Mouse (Mus musculus) forebrain, postnatal 0 days (tissue): Measurements from ENCODE around the gene Kcnn3. TPM values are rescaled to one million over a fixed set of nuclear protein-coding genes. Genes with fewer than 3 reads are reported as not detected.

Source experiments
- ATAC-seq: fragments of 200-750 bp; cut with Nextera tagmentation; 2 replicates; pipeline ENCODE4 v1.8.0; 2017; ENCODE audit warnings: mild to moderate bottlenecking, moderate library complexity
- DNase-seq: peaks from one replicate; pipeline ENCODE4 v3.0.0-alpha.2; 2015
- H3K27ac ChIP-seq: fragments of 300-500 bp; sonication (generic); 2 replicates; pipeline ENCODE4 v1.5.1; 2014; ENCODE audit warnings: low read depth, mild to moderate bottlenecking, antibody characterized with exemption, low read length, moderate library complexity, mixed read lengths
- H3K27me3 ChIP-seq: fragments of 300-500 bp; sonication (generic); 2 replicates; pipeline ENCODE4 v1.6.1; 2014; ENCODE audit warnings: mild to moderate bottlenecking, low read length, mixed read lengths; ENCODE audit not compliant: insufficient read depth
- H3K36me3 ChIP-seq: fragments of 300-500 bp; sonication (generic); 2 replicates; pipeline ENCODE4 v1.6.1; 2014; ENCODE audit warnings: mild to moderate bottlenecking, moderate library complexity; ENCODE audit not compliant: insufficient read depth
- H3K4me1 ChIP-seq: fragments of 300-500 bp; sonication (generic); 2 replicates; pipeline ENCODE4 v1.6.1; 2014; ENCODE audit warnings: antibody characterized with exemption; ENCODE audit not compliant: insufficient read depth
- H3K4me2 ChIP-seq: fragments of 300-500 bp; sonication (generic); 2 replicates; pipeline ENCODE4 v1.6.1; 2014; ENCODE audit warnings: low read depth, mild to moderate bottlenecking, moderate library complexity
- H3K4me3 ChIP-seq: fragments of 300-500 bp; sonication (generic); 2 replicates; pipeline ENCODE4 v1.5.1; 2014; ENCODE audit warnings: low read depth, low read length, mixed read lengths
- H3K9ac ChIP-seq: fragments of 300-500 bp; sonication (generic); 2 replicates; pipeline ENCODE4 v1.6.1; 2014; ENCODE audit warnings: mild to moderate bottlenecking
- H3K9me3 ChIP-seq: fragments of 300-500 bp; sonication (generic); 2 replicates; pipeline ENCODE4 v1.6.1; 2016; ENCODE audit warnings: low read length
- CTCF ChIP-seq: sonication (generic); IDR thresholded peaks from 2 replicates; pipeline ENCODE4 v1.5.1; 2016; ENCODE audit warnings: antibody characterized with exemption, control low read depth, low read depth
- WGBS: fragments of 180-500 bp; shearing (Covaris S2); extraction: QIAGEN DNeasy Blood & Tissue Kit; methylation state at CpG from one replicate; pipeline ENCODE4 v1.1.7; 2014; 5-methylcytosine and 5-hydroxymethylcytosine counted together
- polyA plus RNA-seq: library from polyadenylated mRNA; unstranded; fragments of >200 nt; fragmentation: Nextera tagmentation; extraction: Ambion mirVana; gene quantifications from 2 replicates; pipeline ENCODE4 v1.2.1, GENCODE M21; 2015
- total RNA-seq: library from RNA; depleted of rRNA; stranded (reverse); fragments of >200 nt; gene quantifications from 2 replicates; pipeline ENCODE4 v1.2.3, GENCODE M21; 2014

Kcnn3 gene
- total and polyA plus RNA-seq, 2 experiments from 2014 or later, result 5.1 to 13.6 TPM

DNA sequence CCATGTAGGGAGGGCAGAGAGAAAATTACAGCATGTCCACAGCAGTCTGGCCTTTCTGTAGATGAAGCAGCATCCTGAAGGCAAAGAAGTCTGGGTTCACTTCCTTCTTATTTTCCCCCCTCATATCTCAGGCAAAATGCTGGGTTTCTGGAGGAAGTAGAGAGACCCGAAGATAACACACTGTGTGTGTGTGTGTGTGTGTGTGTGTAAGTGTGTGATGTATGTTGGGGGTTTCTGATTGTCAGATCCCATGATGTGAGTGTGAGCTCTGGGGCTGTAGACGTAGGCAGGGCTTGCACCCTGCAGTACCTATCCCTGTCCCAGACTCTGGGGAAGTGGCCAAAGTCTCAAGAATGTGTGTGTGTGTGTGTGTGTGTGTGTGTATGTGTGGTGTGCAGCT is 28.8 kb downstream of the Kcnn3 start:
- DNase-seq (no peak), ATAC-seq (no peak)
- H3K27ac ChIP-seq, result no peak overlapping the region
- no peaks in the 10 kb centered on the region for H3K9me3 ChIP-seq
- no peaks in the 10 kb centered on the region for H3K36me3 ChIP-seq
- H3K9ac ChIP-seq, result no peak overlapping the region
- no peak overlapping the region for H3K4me2 ChIP-seq
- TF ChIP-seq CTCF, result no peak
- 92% methylated on average over 2 of the region's 2 CpGs for WGBS
- H3K4me1 ChIP-seq, result 0 out of 2 replicates have a peak, but pooled peaks cover 3% of the 10 kb centered on the region
- no peak overlapping the region for H3K4me3 ChIP-seq
- H3K27me3 ChIP-seq, result no peaks in the 10 kb centered on the region

DNA sequence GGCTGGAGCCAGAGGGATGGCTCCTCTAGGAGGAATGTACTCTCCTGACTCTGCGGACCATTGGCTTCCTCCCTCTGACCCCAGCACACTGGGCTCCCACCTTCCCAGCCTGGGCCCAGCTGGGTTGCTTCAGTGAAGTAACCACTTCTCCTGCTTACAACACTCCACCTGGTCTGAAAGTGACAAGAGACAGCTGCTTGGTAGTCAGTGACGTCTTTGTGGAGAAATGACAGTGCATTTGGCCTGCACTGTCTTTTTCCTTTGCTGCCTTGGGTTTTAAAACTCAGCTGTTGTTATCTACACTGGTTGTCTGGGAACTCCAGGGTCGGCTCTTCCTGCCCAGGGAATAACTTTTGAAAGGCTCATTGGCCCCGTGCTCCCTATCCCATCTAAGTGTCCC is 29.5 kb downstream of the Kcnn3 start:
- no peak for TF ChIP-seq CTCF
- ATAC-seq, result no peak
- Histone ChIP-seq H3K4me3 (no peak overlapping the region), H3K27me3 (no peaks in the 10 kb centered on the region), H3K36me3 (no peaks in the 10 kb centered on the region), H3K4me1 (0 out of 2 replicates have a peak, but pooled peaks cover 3% of the 10 kb centered on the region), H3K4me2 (no peak overlapping the region), H3K27ac (no peak overlapping the region; the same call in 1 of the 2 replicates), H3K9me3 (no peaks in the 10 kb centered on the region), H3K9ac (no peak overlapping the region)
- 66% methylated on average over 4 of the region's 4 CpGs for WGBS
- DNase-seq, result no peak

DNA sequence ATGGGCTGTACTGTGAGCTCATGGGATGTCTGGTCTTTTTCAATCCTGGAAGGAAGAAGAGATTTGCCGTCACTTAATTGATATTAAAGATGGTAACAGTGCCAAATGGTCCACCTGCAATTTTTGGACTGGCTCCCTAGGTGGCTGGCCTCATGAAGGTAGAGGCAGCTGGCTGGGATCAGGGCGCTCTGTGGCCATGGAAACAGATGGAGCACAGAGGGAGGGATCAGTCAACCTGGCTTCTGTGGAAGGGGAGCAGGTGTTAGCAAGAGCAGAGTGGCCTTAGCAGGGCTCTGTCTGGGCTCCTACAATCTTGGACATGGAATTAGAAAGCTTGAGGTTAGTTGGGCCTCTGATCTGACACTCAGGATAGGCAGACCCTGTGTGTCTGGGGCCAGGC is 31.9 kb downstream of the Kcnn3 start:
- no peak overlapping the region for H3K4me3 ChIP-seq
- H3K4me1 ChIP-seq, result 0 out of 2 replicates have a peak, but pooled peaks cover under 1% of the 10 kb centered on the region
- 61% methylated on average over 2 of the region's 2 CpGs for WGBS
- no peaks in the 10 kb centered on the region for H3K36me3 ChIP-seq
- no peaks in the 10 kb centered on the region for H3K9me3 ChIP-seq
- no peak overlapping the region for H3K27ac ChIP-seq
- no peak for DNase-seq
- no peak for ATAC-seq
- H3K4me2 ChIP-seq, result no peak overlapping the region
- no peaks in the 10 kb centered on the region for H3K27me3 ChIP-seq
- no peak overlapping the region for H3K9ac ChIP-seq
- TF ChIP-seq CTCF, result no peak

DNA sequence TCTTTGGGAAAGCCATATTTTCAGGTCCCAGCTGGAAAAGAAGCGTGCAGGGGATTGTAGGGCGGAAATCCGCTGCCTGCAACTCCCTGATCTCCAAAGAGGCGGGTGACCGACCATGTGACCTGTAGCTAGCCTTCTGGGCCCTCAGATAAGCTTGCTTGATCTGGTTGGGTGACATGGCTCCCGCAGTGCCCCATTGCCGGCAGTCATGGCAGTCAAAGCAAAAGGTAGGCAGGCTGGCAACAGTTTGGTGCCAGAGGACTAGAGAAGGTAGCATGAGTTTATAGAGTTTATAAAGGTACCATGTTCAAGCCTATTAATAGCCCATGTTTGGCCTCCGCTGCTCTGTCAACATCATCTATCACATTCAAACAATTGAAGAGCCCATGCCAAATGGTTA is 33.5 kb downstream of the Kcnn3 start:
- no peaks in the 10 kb centered on the region for H3K36me3 ChIP-seq
- no peak overlapping the region for H3K9ac ChIP-seq
- TF ChIP-seq CTCF, result no peak
- no peak overlapping the region for H3K4me2 ChIP-seq
- DNase-seq (no peak), ATAC-seq (no peak)
- no peak overlapping the region for H3K4me3 ChIP-seq
- 94% methylated on average over 8 of the region's 8 CpGs for WGBS
- H3K27ac ChIP-seq, result no peak overlapping the region
- H3K27me3 ChIP-seq, result no peaks in the 10 kb centered on the region
- peaks cover 2% of the 10 kb centered on the region for H3K4me1 ChIP-seq
- H3K9me3 ChIP-seq, result no peaks in the 10 kb centered on the region

DNA sequence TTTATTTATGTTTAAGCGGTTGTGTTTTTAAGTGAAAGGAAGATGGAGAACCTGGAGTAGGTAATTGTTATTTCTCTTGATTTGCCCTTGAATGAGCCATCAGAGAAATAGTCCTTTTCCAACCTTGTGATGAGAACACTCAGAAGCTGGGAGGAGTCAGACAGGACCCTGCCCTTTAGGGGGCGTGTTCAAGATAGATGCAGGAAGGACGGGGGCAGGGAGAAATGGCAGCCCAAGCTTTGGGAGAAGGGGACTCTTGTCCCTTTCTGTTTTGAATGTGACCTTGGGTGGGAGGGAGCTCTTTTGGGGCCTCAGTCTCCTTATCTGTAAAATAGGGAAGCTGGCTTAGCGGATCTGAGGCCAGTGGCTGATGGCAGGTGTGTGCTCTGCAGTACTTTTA is 34.0 kb downstream of the Kcnn3 start:
- Histone ChIP-seq H3K4me1 (peaks cover 7% of the 10 kb centered on the region), H3K27ac (no peak overlapping the region), H3K27me3 (no peaks in the 10 kb centered on the region), H3K36me3 (no peaks in the 10 kb centered on the region), H3K9me3 (no peaks in the 10 kb centered on the region), H3K4me2 (no peak overlapping the region), H3K4me3 (no peak overlapping the region), H3K9ac (no peak overlapping the region)
- ATAC-seq (no peak), DNase-seq (no peak)
- TF ChIP-seq CTCF, result no peak
- WGBS, result 78% methylated on average over 4 of the region's 4 CpGs

DNA sequence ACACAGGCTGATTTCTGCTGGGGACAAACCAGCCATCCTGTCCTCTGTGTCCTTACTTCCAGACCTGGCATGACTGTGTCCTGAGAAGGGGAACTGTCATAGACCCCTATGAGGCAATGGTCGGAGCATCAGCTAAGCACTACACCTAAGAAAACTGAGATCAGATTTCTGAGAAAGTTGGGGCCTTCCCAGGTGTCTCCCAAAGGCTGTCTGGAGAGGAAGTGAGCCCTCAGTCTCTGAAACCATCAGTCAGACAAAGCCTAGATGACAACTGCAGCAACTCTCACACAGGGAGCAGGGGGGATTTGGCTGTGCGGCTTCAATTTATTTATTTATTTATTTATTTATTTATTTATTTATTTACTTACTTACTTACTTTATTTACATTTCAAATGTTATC is 34.6 kb downstream of the Kcnn3 start:
- peaks cover 12% of the 10 kb centered on the region for H3K4me1 ChIP-seq
- H3K27me3 ChIP-seq, result no peaks in the 10 kb centered on the region
- H3K27ac ChIP-seq, result no peak overlapping the region
- no peaks in the 10 kb centered on the region for H3K9me3 ChIP-seq
- no peak overlapping the region for H3K9ac ChIP-seq
- 96% methylated on average over 2 of the region's 2 CpGs for WGBS
- DNase-seq, result no peak
- no peak overlapping the region for H3K4me3 ChIP-seq
- H3K36me3 ChIP-seq, result no peaks in the 10 kb centered on the region
- no peak for ATAC-seq
- H3K4me2 ChIP-seq, result no peak overlapping the region
- no peak for TF ChIP-seq CTCF

DNA sequence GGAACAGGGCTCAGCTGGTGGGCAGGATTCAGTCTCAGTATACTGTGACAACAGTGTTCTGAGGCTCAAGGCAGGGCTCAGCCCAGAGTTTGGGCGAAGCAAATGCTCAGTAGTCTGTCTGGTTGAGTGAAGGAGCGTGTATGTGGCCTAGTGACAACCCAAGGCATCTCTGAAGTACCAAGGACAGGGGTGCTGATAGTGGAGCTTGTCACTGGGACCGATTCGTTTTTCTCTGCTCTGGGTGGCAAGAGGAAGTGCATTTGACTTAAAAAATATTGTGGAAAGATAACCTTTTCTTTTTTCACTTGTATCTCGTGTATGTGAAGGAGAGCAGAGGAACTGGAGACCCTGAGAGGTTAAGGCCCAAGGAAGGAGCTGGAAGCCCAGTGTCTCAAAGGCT is 37.8 kb downstream of the Kcnn3 start:
- no peak overlapping the region for H3K4me2 ChIP-seq
- 77% methylated on average over 5 of the region's 5 CpGs for WGBS
- no peak for TF ChIP-seq CTCF

More for the DNA sequence above, 37.8 kb downstream of the Kcnn3 start:
- Histone ChIP-seq H3K4me1 (peaks cover 13% of the 10 kb centered on the region), H3K27ac (no peak overlapping the region), H3K9ac (no peak overlapping the region), H3K36me3 (no peaks in the 10 kb centered on the region), H3K4me3 (no peak overlapping the region), H3K9me3 (no peaks in the 10 kb centered on the region), H3K27me3 (no peaks in the 10 kb centered on the region)
- DNase-seq (no peak), ATAC-seq (no peak)
